Mouse (Mus musculus) testis, postnatal 10 days (tissue): Measurements from ENCODE around the gene Cacna2d4.

Source experiments
- DNase-seq: peaks from one replicate; pipeline ENCODE4 v3.0.0; 2021; ENCODE audit warnings: low spot score

Cacna2d4 gene

GRCm38 (mm10) chr6:119387801-119388649 is 151.7 kb downstream of the Cacna2d4 start:
- peak; percentile 60 for DNase-seq

GRCm38 (mm10) chr6:119388650-119389012 is 152.3 kb downstream of the Cacna2d4 start:
- DNase-seq, result peak; percentile 95

GRCm38 (mm10) chr6:119389089-119389488 is 152.8 kb downstream of the Cacna2d4 start:
- no peak for DNase-seq

GRCm38 (mm10) chr6:119390728-119391127 is 154.4 kb downstream of the Cacna2d4 start:
- DNase-seq, result no peak

- no peak for DNase-seq
These were observed 156.5 kb downstream of the Cacna2d4 start for GRCm38 (mm10) chr6:119392836-119393235.

- DNase-seq, result no peak
These were observed 159.3 kb downstream of the Cacna2d4 start for GRCm38 (mm10) chr6:119395421-119396308.

GRCm38 (mm10) chr6:119396309-119396634 is 159.9 kb downstream of the Cacna2d4 start:
- DNase-seq, result peak; percentile 54

GRCm38 (mm10) chr6:119399371-119399770 is 163.0 kb downstream of the Cacna2d4 start:
- no peak for DNase-seq

- no peak for DNase-seq
These were observed 164.3 kb downstream of the Cacna2d4 start for GRCm38 (mm10) chr6:119400649-119401048.

GRCm38 (mm10) chr6:119401545-119402304 is 165.4 kb downstream of the Cacna2d4 start:
- no peak for DNase-seq
